Comparison of ENCODE assay signal across 19 mouse cellular contexts in the genomic region with DNA sequence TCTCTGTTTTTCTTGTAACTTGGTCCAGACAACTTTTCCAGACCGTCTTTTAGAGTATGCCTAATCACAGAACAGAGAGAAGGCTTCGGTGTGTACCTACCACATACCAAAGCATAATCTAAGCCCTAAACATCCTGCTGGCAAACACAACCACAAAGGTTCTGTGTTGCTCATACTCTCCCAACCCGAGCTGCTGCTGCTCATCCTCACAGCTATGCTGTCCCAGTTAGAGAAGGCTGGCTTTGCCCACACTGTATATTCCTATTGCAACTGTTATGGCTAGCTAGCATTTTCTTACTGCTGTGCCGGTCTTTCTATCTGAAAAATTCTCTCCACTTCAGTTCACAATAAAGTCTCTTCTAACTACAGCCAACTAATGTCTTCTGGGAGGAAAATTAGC. TPM values are rescaled to one million over a fixed set of nuclear protein-coding genes. Genes with fewer than 3 reads are reported as not detected.
DNase-seq lines count a peak whose midpoint lies in the region; ATAC-seq and TF ChIP-seq lines count a peak whose summit lies in the region.
"Had no signal": no experiment of that assay in that cellular context is flagged by ENCODE, and none has a peak within 500 bp of the region (broad histone marks: within the 10 kb centered on the region; RNA-seq: fewer than 3 reads in every experiment).

No protein-coding gene starts in this region.

- peak; percentile 65; the same call in 1 of the 2 replicates for ATAC-seq in frontal cortex, adult (ENCODE audit: low TSS enrichment)
- peak; percentile 51 for ATAC-seq in Patski
- ATAC-seq: activated CD4-positive, CD25-positive, alpha-beta regulatory T cell, adult 4 months; CD4-positive, CD25-positive, alpha-beta regulatory T cell, adult 4 months had no signal

- H3K27me3 ChIP-seq in Patski = no peaks in the 10 kb centered on the region
- no peaks in the 10 kb centered on the region for H3K27me3 ChIP-seq in kidney, adult 2 months (replicated peaks; ENCODE audit: control insufficient read depth, insufficient read depth, low read length)
- H3K27me3 ChIP-seq: CH12.LX had no signal

- POLR2A ChIA-PET in Patski (lab: Charles Lee) = interaction anchor here (0.6 to 0.9 kb wide), 2 partner anchors 34 to 229 kb away, joined by 3 read pairs; no protein-coding TSS in a partner anchor

- H3K4me1 ChIP-seq in kidney, adult 2 months (ENCODE audit: control insufficient read depth, insufficient read depth, low read length) = peaks cover 3% of the 10 kb centered on the region; the same call in 1 of the 2 replicates

- no peak for DNase-seq in frontal cortex, postnatal 36 days (ENCODE audit: low spot score in 2 of 2)
- no peak for DNase-seq in Patski (ENCODE audit: low read depth, low spot score)
- DNase-seq in kidney, adult 2 months = no peak
- DNase-seq: adrenal gland, adult 2 months; adrenal gland, adult 8-10 months; adrenal gland, postnatal 10 days; adrenal gland, postnatal 14 days; adrenal gland, postnatal 25 days; adrenal gland, postnatal 36 days; B cell, adult 2 months; cerebellum, adult 11 months; cerebellum, adult 11-12 months; cerebellum, adult 18-20 months; cerebellum, adult 2 months had no signal

- no peak overlapping the region for H3K4me3 ChIP-seq in kidney, adult 2 months (ENCODE audit: insufficient read depth, low read depth, low read length)

- CTCF ChIA-PET in Patski (lab: Charles Lee) = interaction anchor here (1.0 to 3.0 kb wide), 4 partner anchors 63 to 720 kb away, joined by 3 to 14 read pairs (median 3); no protein-coding TSS in a partner anchor

- TF ChIP-seq POLR2A in kidney, adult 2 months (IDR thresholded peaks at IDR 0.05; ENCODE audit: low read depth, low read length) = no peak

- in situ Hi-C loops in Patski (cut with MboI; ENCODE audit: low pct_unique_long_range_greater_than_20kb) = loop anchor here (10.0 kb wide), 2 partner anchors 126 to 486 kb away; no protein-coding TSS in a partner anchor

- H3K36me3 ChIP-seq in kidney, adult 2 months (ENCODE audit: control insufficient read depth, insufficient read depth, low read length) = no peaks in the 10 kb centered on the region
- H3K36me3 ChIP-seq: G1E had no signal

- TF ChIP-seq CTCF in Patski (IDR thresholded peaks at IDR 0.05) = no peak
- no peak for TF ChIP-seq CTCF in kidney, adult 2 months (conservative IDR thresholded peaks at IDR 0.05; ENCODE audit: insufficient read depth, insufficient read length, low read depth, low read length)

- H3K27ac ChIP-seq in kidney, adult 2 months (ENCODE audit: insufficient read depth, low read depth, low read length) = no peak overlapping the region

- WGBS in kidney, adult 2 months = 79% methylated on average over 4 of the region's 4 CpGs

RNA-seq across cellular contexts. Expression of a gene that starts 46.2 kb away (rescaled TPM):
- polyA plus RNA-seq in Patski (2021) = 197 TPM
- polyA plus RNA-seq in kidney, adult 2 months (2012; rRNA removed) = 185 and 257 TPM in 2 replicates
